Mouse (Mus musculus): ENCODE measurements at regions not wholly inside any gene's neighbourhood (a gene's known extent, or its start where the extent isn't known, plus 50 kb on each side); places are given as distances from the start of the nearest gene placed in this dataset.
"Not testable (repeated sequence)": the region's sequence is repeated elsewhere in the genome, so short reads cannot be mapped to it uniquely, and the experiment has no call there.

GRCm38 (mm10) chr12:20415397-20415796 lies 461.1 kb downstream of the Gm21863 start:
- DNase-seq (ENCODE audit: low spot score); H3K4me1 ChIP-seq (replicated peaks; ENCODE audit: control insufficient read depth, insufficient read depth, low read length); H3K27me3 ChIP-seq (replicated peaks; ENCODE audit: control insufficient read depth, insufficient read depth, low read length); ATAC-seq (replicated peaks; ENCODE audit: low FRiP score); H3K27ac ChIP-seq (ENCODE audit: low read depth, low read length); H3K9me3 ChIP-seq (ENCODE audit: control insufficient read depth, low read length); H3K36me3 ChIP-seq (ENCODE audit: control insufficient read depth, insufficient read depth, low read length); H3K9ac ChIP-seq (ENCODE audit: low read depth, low read length): not testable (repeated sequence)
- 1% methylated on average over 23 of the region's 42 CpGs for WGBS
- Histone ChIP-seq H3K4me3 (ENCODE audit: low read depth, low read length) (peak overlapping the region; percentile 26), H3K4me2 (peak overlapping the region; percentile 31; the same call in 1 of the 2 replicates)

GRCm38 (mm10) chr12:20426359-20426758 lies 472.1 kb downstream of the Gm21863 start:
- not testable (repeated sequence) for DNase-seq (ENCODE audit: low spot score); H3K4me2 ChIP-seq; H3K9ac ChIP-seq (ENCODE audit: low read depth, low read length); H3K27ac ChIP-seq (ENCODE audit: low read depth, low read length); ATAC-seq (replicated peaks; ENCODE audit: low FRiP score); H3K4me3 ChIP-seq (ENCODE audit: low read depth, low read length); H3K36me3 ChIP-seq (ENCODE audit: control insufficient read depth, insufficient read depth, low read length); H3K9me3 ChIP-seq (ENCODE audit: control insufficient read depth, low read length); H3K27me3 ChIP-seq (replicated peaks; ENCODE audit: control insufficient read depth, insufficient read depth, low read length); H3K4me1 ChIP-seq (replicated peaks; ENCODE audit: control insufficient read depth, insufficient read depth, low read length)
- 85% methylated on average over 3 of the region's 4 CpGs for WGBS

GRCm38 (mm10) chr12:20464585-20464984 lies 510.3 kb downstream of the Gm21863 start:
- H3K9ac ChIP-seq (ENCODE audit: low read depth, low read length); ATAC-seq (replicated peaks; ENCODE audit: low FRiP score); DNase-seq (ENCODE audit: low spot score): not testable (repeated sequence)

More at GRCm38 (mm10) chr12:20464585-20464984, 510.3 kb downstream of the Gm21863 start:
- H3K27ac ChIP-seq (ENCODE audit: low read depth, low read length); H3K4me3 ChIP-seq (ENCODE audit: low read depth, low read length); H3K4me2 ChIP-seq; H3K4me1 ChIP-seq (replicated peaks; ENCODE audit: control insufficient read depth, insufficient read depth, low read length); H3K9me3 ChIP-seq (ENCODE audit: control insufficient read depth, low read length); H3K36me3 ChIP-seq (ENCODE audit: control insufficient read depth, insufficient read depth, low read length); H3K27me3 ChIP-seq (replicated peaks; ENCODE audit: control insufficient read depth, insufficient read depth, low read length): not testable (repeated sequence)
- WGBS, result 56% methylated on average over 1 of the region's 1 CpGs

All from liver, embryonic 11.5 days (tissue).